Mouse (Mus musculus) MEL (cell line): ENCODE results near the gene Amz1. TPM values are rescaled to one million over a fixed set of nuclear protein-coding genes. Genes with fewer than 3 reads are reported as not detected.

Source experiments
- DNase-seq: peaks from one replicate; pipeline ENCODE4 v3.0.0; 2011; ENCODE audit warnings: low read depth, low spot score
- H3K27ac ChIP-seq: 2 replicates; pipeline ENCODE4 v1.5.1; 2012; ENCODE audit warnings: low read depth, mild to moderate bottlenecking, control low read depth, low read length, moderate library complexity; ENCODE audit not compliant: control insufficient read depth
- H3K27me3 ChIP-seq, 2 experiments: fragments of 150-350 bp in 1 of 2; sonication (generic) in 1 of 2; 2 replicates each; pipeline ENCODE4 v1.6.1; 2012; ENCODE audit warnings: low read length in 2 of 2, mild to moderate bottlenecking in 2 of 2, improper control_type of control experiment in 1 of 2, moderate library complexity in 1 of 2; ENCODE audit not compliant: insufficient read depth in 2 of 2, control insufficient read depth in 1 of 2
- H3K36me3 ChIP-seq, 2 experiments: 2 replicates each; pipeline ENCODE4 v1.6.1; 2012 to 2014; ENCODE audit warnings: low read length in 2 of 2, improper control_type of control experiment in 1 of 2, inconsistent platforms in 1 of 2, mild to moderate bottlenecking in 1 of 2; ENCODE audit not compliant: insufficient read depth in 2 of 2, control insufficient read depth in 1 of 2
- H3K4me1 ChIP-seq, 2 experiments: fragments of 150-350 bp in 1 of 2; sonication (generic) in 1 of 2; 2 replicates each; pipeline ENCODE4 v1.6.1; 2012; ENCODE audit warnings: low read length in 2 of 2, improper control_type of control experiment in 1 of 2, mild to moderate bottlenecking in 1 of 2; ENCODE audit not compliant: insufficient read depth in 2 of 2, control insufficient read depth in 1 of 2
- H3K4me3 ChIP-seq, 2 experiments: fragments of 150-350 bp in 1 of 2; sonication (generic) in 1 of 2; 2 replicates each; pipeline ENCODE4 v1.5.1; 2012; ENCODE audit warnings: low read depth in 2 of 2, low read length in 2 of 2, mild to moderate bottlenecking in 2 of 2, moderate library complexity in 2 of 2, control low read depth in 1 of 2, improper control_type of control experiment in 1 of 2; ENCODE audit not compliant: control insufficient read depth in 1 of 2, insufficient read depth in 1 of 2
- H3K79me2 ChIP-seq: 2 replicates; pipeline ENCODE4 v1.6.1; 2012; ENCODE audit warnings: mild to moderate bottlenecking, low read length, moderate library complexity; ENCODE audit not compliant: control insufficient read depth, poor library complexity, insufficient read depth
- H3K9ac ChIP-seq: 2 replicates; pipeline ENCODE4 v1.6.1; 2012; ENCODE audit warnings: low read depth, mild to moderate bottlenecking, control low read depth, low read length, moderate library complexity; ENCODE audit not compliant: control insufficient read depth, poor library complexity, severe bottlenecking
- H3K9me3 ChIP-seq: fragments of 150-350 bp; sonication (generic); replicated peaks from 2 replicates; pipeline ENCODE4 v1.6.1; 2012; ENCODE audit warnings: mild to moderate bottlenecking, low read length, improper control_type of control experiment, moderate library complexity; ENCODE audit not compliant: insufficient read depth
- CTCF ChIP-seq, 3 experiments: IDR thresholded peaks in 2 of 3; conservative IDR thresholded peaks in 1 of 3; 2 replicates each; pipeline ENCODE4 v1.5.1; 2011 to 2012; ENCODE audit warnings: low read length in 3 of 3, low read depth in 2 of 3, mild to moderate bottlenecking in 2 of 3, improper control_type of control experiment in 1 of 3, inconsistent platforms in 1 of 3, mixed read lengths in 1 of 3, moderate library complexity in 1 of 3; ENCODE audit not compliant: control insufficient read depth in 1 of 3, insufficient read depth in 1 of 3, poor library complexity in 1 of 3, severe bottlenecking in 1 of 3
- ELF1 ChIP-seq: IDR thresholded peaks from 2 replicates; pipeline ENCODE4 v1.6.1; 2014; ENCODE audit warnings: low read depth, mild to moderate bottlenecking, inconsistent platforms, low read length, improper control_type of control experiment, moderate library complexity
- EP300 ChIP-seq, 2 experiments: IDR thresholded peaks; 2 replicates each; pipeline ENCODE4 v1.6.1; 2011; ENCODE audit warnings: improper control_type of control experiment in 2 of 2, low read length in 2 of 2, low read depth in 1 of 2, mild to moderate bottlenecking in 1 of 2
- ETS1 ChIP-seq: IDR thresholded peaks from 2 replicates; pipeline ENCODE4 v1.6.1; 2012; ENCODE audit warnings: low read depth, mild to moderate bottlenecking, inconsistent platforms, low read length, improper control_type of control experiment, moderate library complexity
- GABPA ChIP-seq: IDR thresholded peaks from 2 replicates; pipeline ENCODE4 v1.6.1; 2012; ENCODE audit warnings: low read depth, mild to moderate bottlenecking, inconsistent platforms, low read length, improper control_type of control experiment, moderate library complexity
- GATA1 ChIP-seq: IDR thresholded peaks from 2 replicates; pipeline ENCODE4 v1.6.1; 2011; ENCODE audit warnings: low read depth, low read length, improper control_type of control experiment
- HCFC1 ChIP-seq: IDR thresholded peaks from 2 replicates; pipeline ENCODE4 v1.6.1; 2012; ENCODE audit warnings: low read depth, mild to moderate bottlenecking, inconsistent platforms, low read length, improper control_type of control experiment, moderate library complexity
- JUND ChIP-seq: IDR thresholded peaks from 2 replicates; pipeline ENCODE4 v1.6.1; 2011; ENCODE audit warnings: low read depth, mild to moderate bottlenecking, improper control_type of control experiment, low read length
- KAT2A ChIP-seq: conservative IDR thresholded peaks from 2 replicates; pipeline ENCODE4 v1.6.1; 2012; ENCODE audit warnings: low read depth, low read length, improper control_type of control experiment, inconsistent platforms
- MAFK ChIP-seq: IDR thresholded peaks from 2 replicates; pipeline ENCODE4 v1.6.1; 2011; ENCODE audit warnings: low read depth, mild to moderate bottlenecking, low read length, improper control_type of control experiment, borderline replicate concordance
- MAX ChIP-seq: IDR thresholded peaks from 2 replicates; pipeline ENCODE4 v1.6.1; 2011; ENCODE audit warnings: low read length, improper control_type of control experiment
- MAZ ChIP-seq: IDR thresholded peaks from 2 replicates; pipeline ENCODE4 v1.6.1; 2012; ENCODE audit warnings: low read depth, mild to moderate bottlenecking, inconsistent platforms, low read length, improper control_type of control experiment
- MXI1 ChIP-seq: IDR thresholded peaks from 2 replicates; pipeline ENCODE4 v1.6.1; 2011; ENCODE audit warnings: mild to moderate bottlenecking, low read depth, low read length, improper control_type of control experiment
- MYB ChIP-seq: IDR thresholded peaks from 2 replicates; pipeline ENCODE4 v1.6.1; 2011; ENCODE audit warnings: mild to moderate bottlenecking, low read depth, low read length, improper control_type of control experiment
- MYC ChIP-seq: IDR thresholded peaks from 2 replicates; pipeline ENCODE4 v1.6.1; 2011; ENCODE audit warnings: low read depth, mild to moderate bottlenecking, low read length, improper control_type of control experiment, moderate library complexity
- NELFE ChIP-seq: IDR thresholded peaks from 2 replicates; pipeline ENCODE4 v1.6.1; 2011; ENCODE audit warnings: low read depth, low read length, improper control_type of control experiment
- NRF1 ChIP-seq: IDR thresholded peaks from 2 replicates; pipeline ENCODE4 v1.6.1; 2014; ENCODE audit warnings: low read depth, mild to moderate bottlenecking, inconsistent platforms, low read length, improper control_type of control experiment, moderate library complexity; ENCODE audit not compliant: poor library complexity, insufficient read depth, severe bottlenecking
- POLR2AphosphoS5 ChIP-seq: IDR thresholded peaks from 2 replicates; pipeline ENCODE4 v1.6.1; 2012; ENCODE audit warnings: low read depth, borderline replicate concordance, mild to moderate bottlenecking, inconsistent platforms, low read length, moderate library complexity, mixed read lengths
- RCOR1 ChIP-seq: IDR thresholded peaks from 2 replicates; pipeline ENCODE4 v1.6.1; 2012; ENCODE audit warnings: low read depth, mild to moderate bottlenecking, inconsistent platforms, low read length, improper control_type of control experiment
- SIN3A ChIP-seq: IDR thresholded peaks from 2 replicates; pipeline ENCODE4 v1.6.1; 2012; ENCODE audit warnings: low read length, improper control_type of control experiment, inconsistent platforms
- SMC3 ChIP-seq: IDR thresholded peaks from 2 replicates; pipeline ENCODE4 v1.6.1; 2011; ENCODE audit warnings: low read depth, low read length, improper control_type of control experiment
- TAL1 ChIP-seq: IDR thresholded peaks from 2 replicates; pipeline ENCODE4 v1.6.1; 2012; ENCODE audit warnings: mild to moderate bottlenecking, inconsistent platforms, low read length, moderate library complexity, mixed read lengths
- TBP ChIP-seq: IDR thresholded peaks from 2 replicates; pipeline ENCODE4 v1.8.0; 2011; ENCODE audit warnings: low read depth, low read length, improper control_type of control experiment
- TCF12 ChIP-seq: IDR thresholded peaks from 2 replicates; pipeline ENCODE4 v1.6.1; 2014; ENCODE audit warnings: low read depth, mild to moderate bottlenecking, inconsistent platforms, low read length, improper control_type of control experiment, moderate library complexity
- UBTF ChIP-seq: IDR thresholded peaks from 2 replicates; pipeline ENCODE4 v1.6.1; 2012; ENCODE audit warnings: low read depth, mild to moderate bottlenecking, inconsistent platforms, low read length, improper control_type of control experiment, moderate library complexity, borderline replicate concordance; ENCODE audit not compliant: insufficient read depth
- USF1 ChIP-seq: IDR thresholded peaks from 2 replicates; pipeline ENCODE4 v1.6.1; 2014; ENCODE audit warnings: low read depth, mild to moderate bottlenecking, inconsistent platforms, low read length, improper control_type of control experiment, moderate library complexity
- USF2 ChIP-seq, 2 experiments: IDR thresholded peaks; 2 replicates each; pipeline ENCODE4 v1.6.1; 2011 to 2012; ENCODE audit warnings: improper control_type of control experiment in 2 of 2, low read length in 2 of 2, borderline replicate concordance in 1 of 2, inconsistent platforms in 1 of 2, low read depth in 1 of 2, mild to moderate bottlenecking in 1 of 2; ENCODE audit not compliant: insufficient read depth in 1 of 2
- ZNF384 ChIP-seq: IDR thresholded peaks from 2 replicates; pipeline ENCODE4 v1.6.1; 2012; ENCODE audit warnings: low read depth, mild to moderate bottlenecking, inconsistent platforms, low read length, improper control_type of control experiment
- polyA plus RNA-seq, 2 experiments: library from polyadenylated mRNA; stranded (reverse) in 1 of 2; unstranded in 1 of 2; fragments of >175 nt in 1 of 2; fragments of >200 nt in 1 of 2; gene quantifications; 2 replicates each; pipeline versions ENCODE4 v1.2.1 to v1.2.4; 2012; ENCODE audit warnings: low replicate concordance in 2 of 2, low read depth in 1 of 2; ENCODE audit not compliant: insufficient read length in 2 of 2, insufficient read depth in 1 of 2, missing spikeins in 1 of 2
- total RNA-seq: library from RNA; depleted of rRNA; stranded (reverse); fragments of 300-350 nt; gene quantifications from 2 replicates; pipeline ENCODE4 v1.2.3, GENCODE M21; 2012

The Amz1 gene
- total and polyA plus RNA-seq, 3 experiments, result 0.68 to 1.7 TPM; not detected in 1

- peak overlapping the region; percentile 13; the same call in 1 of the 2 replicates for H3K9ac ChIP-seq
- H3K79me2 ChIP-seq, result no peaks in the 10 kb centered on the region; the same call in 1 of the 2 replicates
- DNase-seq, result no peak
- H3K9me3 ChIP-seq, result no peaks in the 10 kb centered on the region
- no peak overlapping the region for H3K4me3 ChIP-seq
- no peaks in the 10 kb centered on the region for H3K27me3 ChIP-seq
- TF ChIP-seq RCOR1 (no peak), USF2 (IDR thresholded peaks at IDR 0.05; ENCODE audit: borderline replicate concordance in 1 of 2, insufficient read depth in 1 of 2, low read depth in 1 of 2, low read length in 2 of 2) (no peak), MAX (no peak), USF1 (no peak), JUND (no peak), HCFC1 (no peak), CTCF (IDR thresholded peaks at IDR 0.05 in 2 of 3, conservative IDR thresholded peaks at IDR 0.05 in 1 of 3; ENCODE audit: control insufficient read depth in 1 of 3, insufficient read depth in 1 of 3, low read depth in 2 of 3, low read length in 3 of 3, poor library complexity in 1 of 3, severe bottlenecking in 1 of 3) (no peak), NELFE (no peak), UBTF (no peak), KAT2A (no peak), NRF1 (no peak), GATA1 (no peak), GABPA (no peak)
- H3K36me3 ChIP-seq, result peaks cover 0 to 48% of the 10 kb centered on the region in 2 experiments; a peak in 2 of 4 replicates
- H3K4me1 ChIP-seq, result peaks cover 42 to 48% of the 10 kb centered on the region in 2 experiments
- H3K27ac ChIP-seq, result peak overlapping the region; percentile 64
These were observed 70.8 kb downstream of the Amz1 start for GRCm38 (mm10) chr5:140794753-140795152.

GRCm38 (mm10) chr5:140795176-140795575 is 71.2 kb downstream of the Amz1 start:
- peak; percentile 82 for DNase-seq
- Histone ChIP-seq H3K79me2 (no peaks in the 10 kb centered on the region; the same call in 1 of the 2 replicates), H3K27ac (peak overlapping the region; percentile 64), H3K4me3 (no peak overlapping the region), H3K4me1 (peaks cover 39 to 45% of the 10 kb centered on the region in 2 experiments), H3K9ac (peak overlapping the region; percentile 13; the same call in 1 of the 2 replicates), H3K27me3 (no peaks in the 10 kb centered on the region), H3K9me3 (no peaks in the 10 kb centered on the region), H3K36me3 (peaks cover 0 to 45% of the 10 kb centered on the region in 2 experiments; a peak in 2 of 4 replicates)
- peak; percentile 79; the same call in 1 of the 2 replicates for TF ChIP-seq ETS1
- TF ChIP-seq HCFC1, result peak; percentile 36; the same call in 1 of the 2 replicates
- no peak for TF ChIP-seq MAFK
- no peak for TF ChIP-seq UBTF
- TF ChIP-seq ZNF384, result no peak
- no peak for TF ChIP-seq MYC
- no peak for TF ChIP-seq SMC3
- no peak for TF ChIP-seq CTCF (IDR thresholded peaks at IDR 0.05 in 2 of 3, conservative IDR thresholded peaks at IDR 0.05 in 1 of 3; ENCODE audit: control insufficient read depth in 1 of 3, insufficient read depth in 1 of 3, low read depth in 2 of 3, low read length in 3 of 3, poor library complexity in 1 of 3, severe bottlenecking in 1 of 3)
- peak; percentile 95 to 97 for TF ChIP-seq EP300 (IDR thresholded peaks at IDR 0.05; ENCODE audit: low read depth in 1 of 2, low read length in 2 of 2)
- no peak for TF ChIP-seq POLR2AphosphoS5
- TF ChIP-seq MXI1, result peak; percentile 71; the same call in 1 of the 2 replicates
- TF ChIP-seq USF2 (IDR thresholded peaks at IDR 0.05; ENCODE audit: borderline replicate concordance in 1 of 2, insufficient read depth in 1 of 2, low read depth in 1 of 2, low read length in 2 of 2), result 0 out of 4 replicates have a peak, but pooled peaks of 1 of the 2 experiments have one; percentile 21
- peak; percentile 88 for TF ChIP-seq SIN3A
- peak; percentile 46 for TF ChIP-seq NELFE
- TF ChIP-seq MAX, result peak; percentile 41; the same call in 1 of the 2 replicates
- TF ChIP-seq ELF1, result 0 out of 2 replicates have a peak, but pooled peaks have one; percentile 58
- TF ChIP-seq GATA1, result peak; percentile 76; the same call in 1 of the 2 replicates
- peak; percentile 66; the same call in 1 of the 2 replicates for TF ChIP-seq MAZ
- TF ChIP-seq TBP, result 0 out of 2 replicates have a peak, but pooled peaks have one; percentile 45
- 0 out of 2 replicates have a peak, but pooled peaks have one; percentile 10 for TF ChIP-seq NRF1
- peak; percentile 93 for TF ChIP-seq MYB
- peak; percentile 84 for TF ChIP-seq USF1
- TF ChIP-seq TAL1, result peak; percentile 61
- peak; percentile 95 for TF ChIP-seq TCF12
